Mouse (Mus musculus): ENCODE data around the gene Abca15. TPM values are rescaled to one million over a fixed set of nuclear protein-coding genes. Genes with fewer than 3 reads are reported as not detected.
"Not testable (repeated sequence)": the region's sequence is repeated elsewhere in the genome, so short reads cannot be mapped to it uniquely, and the experiment has no call there.

Gene Abca15
- polyA plus RNA-seq (2012; ENCODE audit: insufficient read depth, insufficient read length, missing spikeins) = not detected in 2 replicates

DNA sequence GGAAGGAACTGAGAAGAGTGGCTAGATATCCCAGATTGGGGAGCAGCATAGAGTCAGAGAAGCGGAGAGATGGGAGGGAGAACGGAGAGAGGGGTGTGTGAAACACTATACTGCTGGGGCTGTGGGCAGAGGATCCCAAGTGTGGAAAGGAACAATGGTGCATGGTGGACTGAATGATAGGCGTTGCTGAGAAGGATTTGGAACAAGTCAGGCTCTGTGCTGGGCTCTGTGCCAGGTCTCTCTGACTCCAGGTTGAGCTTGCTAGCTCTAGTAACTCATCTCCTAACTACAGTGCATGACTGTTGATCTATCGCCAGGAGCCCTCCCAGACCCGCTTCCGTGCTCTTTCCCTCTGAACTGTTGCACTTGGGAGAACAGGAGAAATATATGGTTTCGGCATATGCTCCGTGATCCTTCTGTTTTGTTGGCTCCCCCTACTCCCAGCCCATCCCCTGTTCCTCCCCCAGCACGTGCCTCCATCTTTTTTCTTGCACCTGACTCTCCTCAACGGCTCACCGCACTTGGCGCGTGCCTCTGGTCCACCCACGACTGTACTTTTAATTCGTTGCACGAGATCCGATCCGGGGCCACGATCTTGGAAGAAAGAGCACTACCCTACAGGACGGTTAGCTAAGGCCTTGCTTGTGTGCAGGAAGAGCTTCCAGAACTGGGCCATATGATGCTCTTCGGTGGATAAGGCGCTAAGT is at the start of gene Abca15:
Gene Abca15, plus strand, starts transcription at position 584 of the 707 bp plus-strand sequence.
- Histone ChIP-seq H3K4me3 (ENCODE audit: insufficient read depth, low read length) (no peak within 1 kb of the TSS), H3K4me1 (ENCODE audit: control insufficient read depth, insufficient read depth, low read length) (no peaks in the 10 kb centered on the region), H3K27ac (ENCODE audit: insufficient read depth, low read depth, low read length) (no peak within 1 kb of the TSS)
- TF ChIP-seq CTCF (IDR thresholded peaks at IDR 0.05; ENCODE audit: low read depth, low read length) (no peak), POLR2A (IDR thresholded peaks at IDR 0.05; ENCODE audit: borderline replicate concordance, low read depth, low read length) (no peak)

- Histone ChIP-seq H3K4me3 (ENCODE audit: insufficient read depth, low read length) (no peak overlapping the region), H3K27ac (ENCODE audit: insufficient read depth, low read depth, low read length) (no peak overlapping the region), H3K4me1 (ENCODE audit: control insufficient read depth, insufficient read depth, low read length) (no peaks in the 10 kb centered on the region)
- TF ChIP-seq CTCF (IDR thresholded peaks at IDR 0.05; ENCODE audit: low read depth, low read length) (no peak), POLR2A (IDR thresholded peaks at IDR 0.05; ENCODE audit: borderline replicate concordance, low read depth, low read length) (no peak)
Observed at GRCm38 (mm10) chr7:120285286-120285685, 43.2 kb upstream of the Abca15 start.

- TF ChIP-seq CTCF (IDR thresholded peaks at IDR 0.05; ENCODE audit: low read depth, low read length) (no peak), POLR2A (IDR thresholded peaks at IDR 0.05; ENCODE audit: borderline replicate concordance, low read depth, low read length) (no peak)
- Histone ChIP-seq H3K27ac (ENCODE audit: insufficient read depth, low read depth, low read length) (no peak overlapping the region), H3K4me3 (ENCODE audit: insufficient read depth, low read length) (no peak overlapping the region), H3K4me1 (ENCODE audit: control insufficient read depth, insufficient read depth, low read length) (no peaks in the 10 kb centered on the region)
Observed at GRCm38 (mm10) chr7:120316086-120316485, 12.4 kb upstream of the Abca15 start.

- no peak overlapping the region for H3K27ac ChIP-seq (ENCODE audit: insufficient read depth, low read depth, low read length)
- H3K4me1 ChIP-seq (ENCODE audit: control insufficient read depth, insufficient read depth, low read length) = no peaks in the 10 kb centered on the region
- H3K4me3 ChIP-seq (ENCODE audit: insufficient read depth, low read length) = no peak overlapping the region
- TF ChIP-seq POLR2A (IDR thresholded peaks at IDR 0.05; ENCODE audit: borderline replicate concordance, low read depth, low read length) = no peak
- TF ChIP-seq CTCF (IDR thresholded peaks at IDR 0.05; ENCODE audit: low read depth, low read length) = no peak
Observed at GRCm38 (mm10) chr7:120322963-120323362, 5.5 kb upstream of the Abca15 start.

DNA sequence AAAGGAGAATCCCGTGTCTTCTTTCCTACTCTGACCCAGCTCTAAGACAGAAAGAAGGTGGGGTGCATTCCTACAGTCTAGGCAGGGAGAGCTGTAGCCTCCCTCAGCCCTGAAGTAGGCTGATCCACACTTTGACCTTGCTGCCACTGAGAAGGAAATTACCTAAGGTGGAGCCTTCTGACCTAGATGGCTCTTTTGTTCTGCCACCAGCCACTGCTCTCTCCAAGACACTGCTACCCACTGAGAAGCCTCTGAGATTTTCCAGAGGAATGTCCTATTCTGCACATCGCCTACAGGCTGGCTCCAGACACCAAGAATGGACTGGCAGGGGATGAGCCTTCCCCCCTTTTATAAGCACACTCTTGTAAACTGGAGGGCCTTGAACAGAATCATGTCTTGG is 2.6 kb upstream of the Abca15 start:
- not testable (repeated sequence) for H3K4me3 ChIP-seq (ENCODE audit: insufficient read depth, low read length); H3K4me1 ChIP-seq (ENCODE audit: control insufficient read depth, insufficient read depth, low read length); H3K27ac ChIP-seq (ENCODE audit: insufficient read depth, low read depth, low read length)

- no peak for TF ChIP-seq POLR2A (IDR thresholded peaks at IDR 0.05; ENCODE audit: borderline replicate concordance, low read depth, low read length)
- no peak for TF ChIP-seq CTCF (IDR thresholded peaks at IDR 0.05; ENCODE audit: low read depth, low read length)
- H3K4me3 ChIP-seq (ENCODE audit: insufficient read depth, low read length) = no peak overlapping the region
- no peaks in the 10 kb centered on the region for H3K4me1 ChIP-seq (ENCODE audit: control insufficient read depth, insufficient read depth, low read length)
- H3K27ac ChIP-seq (ENCODE audit: insufficient read depth, low read depth, low read length) = no peak overlapping the region
Observed at GRCm38 (mm10) chr7:120327220-120328073, 1.0 kb upstream of the Abca15 start.

GRCm38 (mm10) chr7:120361159-120361558 is 32.7 kb downstream of the Abca15 start:
- Histone ChIP-seq H3K4me3 (ENCODE audit: insufficient read depth, low read length) (no peak overlapping the region), H3K27ac (ENCODE audit: insufficient read depth, low read depth, low read length) (no peak overlapping the region), H3K4me1 (ENCODE audit: control insufficient read depth, insufficient read depth, low read length) (no peaks in the 10 kb centered on the region)
- TF ChIP-seq POLR2A (IDR thresholded peaks at IDR 0.05; ENCODE audit: borderline replicate concordance, low read depth, low read length) (no peak), CTCF (IDR thresholded peaks at IDR 0.05; ENCODE audit: low read depth, low read length) (no peak)

GRCm38 (mm10) chr7:120409447-120409846 is 81.0 kb downstream of the Abca15 start, which contains the start of gene Abca16:
Abca16 (plus strand) TSS chr7:120409647.
- Histone ChIP-seq H3K4me3 (ENCODE audit: insufficient read depth, low read length) (no peak within 1 kb of the TSS), H3K4me1 (ENCODE audit: control insufficient read depth, insufficient read depth, low read length) (no peaks in the 10 kb centered on the region), H3K27ac (ENCODE audit: insufficient read depth, low read depth, low read length) (no peak within 1 kb of the TSS)
- no peak for TF ChIP-seq CTCF (IDR thresholded peaks at IDR 0.05; ENCODE audit: low read depth, low read length)

DNA sequence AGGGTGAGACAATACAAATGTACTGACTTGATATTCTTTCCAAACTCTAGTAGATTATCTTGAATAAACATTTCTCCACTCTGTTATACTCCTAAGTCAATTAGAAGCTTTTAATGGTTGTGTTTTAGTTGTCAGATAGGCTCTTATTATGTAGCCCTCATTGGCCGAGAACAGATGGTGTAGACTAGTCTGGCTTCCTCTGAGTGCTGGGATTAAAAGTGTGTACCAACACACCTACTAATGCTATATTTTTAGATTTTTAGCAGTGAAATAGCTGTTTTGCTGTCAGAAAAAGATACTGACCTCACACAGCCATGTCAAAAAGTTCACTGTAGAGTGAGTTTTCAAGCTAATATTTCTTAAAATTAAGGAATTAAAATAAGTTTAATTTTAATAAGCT is 83.9 kb downstream of the Abca15 start:
- Histone ChIP-seq H3K4me1 (ENCODE audit: control insufficient read depth, insufficient read depth, low read length) (no peaks in the 10 kb centered on the region), H3K4me3 (ENCODE audit: insufficient read depth, low read length) (no peak overlapping the region), H3K27ac (ENCODE audit: insufficient read depth, low read depth, low read length) (no peak overlapping the region)
- TF ChIP-seq CTCF (IDR thresholded peaks at IDR 0.05; ENCODE audit: low read depth, low read length) (no peak), POLR2A (IDR thresholded peaks at IDR 0.05; ENCODE audit: borderline replicate concordance, low read depth, low read length) (no peak)

DNA sequence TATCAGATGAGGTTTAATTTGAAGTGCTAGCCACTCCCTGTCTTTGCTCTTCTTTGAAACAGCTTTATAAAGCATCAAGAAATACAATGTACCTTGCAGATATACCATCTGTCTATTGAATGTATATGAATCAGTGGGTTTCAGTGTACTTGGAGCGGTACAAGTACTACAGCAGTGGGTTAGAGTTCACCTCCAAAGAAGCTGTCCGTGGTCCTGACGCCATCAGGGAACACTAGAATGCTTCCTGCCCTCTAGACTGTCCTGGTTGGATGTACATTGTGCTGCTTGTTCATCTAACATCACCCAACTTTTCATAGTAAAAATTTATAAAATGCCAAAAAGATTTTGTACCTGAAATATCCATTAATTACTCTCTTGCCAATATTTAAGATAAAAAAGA is 98.2 kb downstream of the Abca15 start:
- TF ChIP-seq CTCF (IDR thresholded peaks at IDR 0.05; ENCODE audit: low read depth, low read length) (no peak), POLR2A (IDR thresholded peaks at IDR 0.05; ENCODE audit: borderline replicate concordance, low read depth, low read length) (no peak)
- no peak overlapping the region for H3K27ac ChIP-seq (ENCODE audit: insufficient read depth, low read depth, low read length)
- no peak overlapping the region for H3K4me3 ChIP-seq (ENCODE audit: insufficient read depth, low read length)
- no peaks in the 10 kb centered on the region for H3K4me1 ChIP-seq (ENCODE audit: control insufficient read depth, insufficient read depth, low read length)

Measured in bone marrow macrophage, adult 2 months (primary cell).